Mouse (Mus musculus) layer of hippocampus, postnatal 10 days (tissue): ENCODE data around the gene Meis2. TPM values are rescaled to one million over a fixed set of nuclear protein-coding genes. Genes with fewer than 3 reads are reported as not detected.

Experiments
- DNase-seq, 2 experiments: peaks; one replicate each; pipeline ENCODE4 v3.0.0; 2021; ENCODE audit warnings: low spot score in 2 of 2
- total RNA-seq, 2 experiments: library from RNA; stranded (reverse); gene quantifications; 2 replicates each; pipeline ENCODE4 v1.2.3; 2021

Meis2 gene
- total RNA-seq, 2 experiments from 2014 or later, result 49.6 to 50.6 TPM

DNA sequence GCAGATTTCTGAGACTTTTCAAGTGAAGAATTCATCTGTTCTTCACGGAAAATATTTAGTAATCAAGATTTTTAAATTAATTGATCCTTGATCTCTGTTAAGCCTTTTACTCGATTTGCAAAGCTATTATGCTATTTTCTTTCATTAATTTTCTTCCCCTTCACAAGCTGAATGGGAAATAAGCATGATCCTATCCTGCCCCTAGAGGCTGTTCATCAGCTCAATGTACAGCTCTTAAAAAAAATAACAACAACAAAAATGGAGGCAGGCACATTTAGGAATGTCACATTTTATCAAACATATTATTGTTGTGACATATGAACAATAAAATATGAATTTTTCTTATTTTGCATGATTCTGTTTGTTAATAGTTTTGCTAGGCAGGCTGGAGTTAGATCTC lies 103.5 kb downstream of the Meis2 start:
- no peak for DNase-seq

DNA sequence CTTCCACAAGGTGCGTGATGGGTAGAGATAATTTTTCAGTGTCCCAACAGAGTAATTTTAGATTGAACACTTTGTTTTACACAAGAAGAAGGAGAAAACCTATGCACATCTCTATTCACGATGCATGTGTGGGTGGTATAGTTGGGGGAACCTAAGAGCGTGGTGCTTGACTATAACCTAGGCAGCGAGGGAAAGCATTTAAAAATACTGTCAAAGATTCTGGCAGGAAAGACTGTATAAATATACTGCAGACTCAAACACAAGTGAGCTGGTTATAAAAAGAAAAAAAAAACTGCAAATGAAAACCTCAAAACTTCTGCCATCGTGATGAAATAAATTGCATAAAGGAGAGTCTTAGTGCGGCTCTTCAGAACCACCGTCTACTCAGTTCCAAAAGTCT lies 105.0 kb downstream of the Meis2 start:
- no peak for DNase-seq

DNA sequence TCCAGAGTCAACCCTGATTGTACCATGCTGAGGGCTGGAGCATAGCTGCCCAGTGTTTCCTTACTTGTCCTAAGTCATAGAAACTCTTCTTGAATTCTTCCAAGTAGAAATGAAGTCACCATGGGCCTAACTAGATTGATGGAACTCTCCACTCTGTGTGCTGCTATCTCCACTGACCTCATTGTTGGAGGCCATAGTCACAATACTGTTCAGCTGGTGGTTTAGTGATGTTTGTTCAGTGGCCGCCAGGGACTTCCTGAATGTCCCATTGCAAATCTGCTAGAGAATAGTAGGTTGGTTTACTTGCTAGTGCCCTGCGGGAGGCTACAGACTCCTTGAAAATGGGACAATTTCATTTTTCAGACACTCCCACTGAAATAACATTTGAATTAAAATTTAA lies 108.9 kb downstream of the Meis2 start:
- no peak for DNase-seq

DNA sequence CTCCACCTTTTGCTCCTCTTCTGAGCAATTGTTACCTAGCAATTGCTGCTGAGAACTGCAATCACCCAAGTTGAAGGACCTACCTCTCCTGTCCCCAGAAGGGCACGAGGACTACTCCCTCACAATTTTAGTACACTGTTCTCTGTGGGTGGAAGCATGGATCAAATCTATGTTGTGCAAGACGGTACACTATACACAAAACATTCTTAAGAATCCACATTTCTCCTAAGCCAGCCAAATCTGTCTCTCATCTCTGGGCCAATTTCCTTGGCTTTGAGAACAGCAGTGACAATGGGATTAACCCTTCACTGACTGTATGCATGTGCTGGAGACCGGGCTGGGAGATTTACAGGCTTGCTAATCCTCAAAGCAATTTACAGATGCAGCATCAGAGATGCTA lies 115.0 kb downstream of the Meis2 start:
- no peak for DNase-seq

DNA sequence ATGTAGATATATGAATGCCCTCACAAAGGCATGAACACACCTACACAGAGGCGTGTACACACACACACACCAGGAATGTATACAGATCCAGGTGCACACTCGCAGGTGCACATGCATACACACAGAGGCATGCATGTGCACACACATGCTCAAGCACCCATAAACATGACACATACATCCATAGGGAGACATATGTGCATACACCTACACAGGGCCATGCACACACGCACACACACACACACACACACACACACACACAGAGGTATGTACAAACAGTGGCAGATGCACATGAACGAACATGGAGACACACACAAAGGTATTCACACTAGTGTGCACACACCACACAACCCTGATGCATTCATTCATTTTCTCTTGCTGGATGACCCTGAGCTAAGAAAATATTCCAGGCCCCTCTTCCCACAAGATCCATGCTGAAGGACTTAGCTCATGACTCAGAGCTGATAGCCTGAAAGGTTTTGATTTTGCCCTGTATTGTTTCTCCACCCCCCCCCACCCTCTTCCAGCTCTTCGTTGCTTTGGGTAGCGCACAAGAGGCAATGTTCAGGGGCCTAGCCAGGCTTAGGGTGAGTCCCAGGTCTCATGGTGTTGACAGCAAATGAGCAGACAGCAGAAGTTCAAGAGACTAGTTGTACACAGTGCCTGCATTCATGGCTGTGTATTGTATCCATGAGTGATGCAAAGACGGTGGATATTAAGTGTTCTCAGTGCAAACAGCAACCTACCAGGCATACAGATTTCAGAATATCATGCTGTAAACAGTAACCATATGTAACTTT lies 116.8 kb downstream of the Meis2 start:
- no peak for DNase-seq

DNA sequence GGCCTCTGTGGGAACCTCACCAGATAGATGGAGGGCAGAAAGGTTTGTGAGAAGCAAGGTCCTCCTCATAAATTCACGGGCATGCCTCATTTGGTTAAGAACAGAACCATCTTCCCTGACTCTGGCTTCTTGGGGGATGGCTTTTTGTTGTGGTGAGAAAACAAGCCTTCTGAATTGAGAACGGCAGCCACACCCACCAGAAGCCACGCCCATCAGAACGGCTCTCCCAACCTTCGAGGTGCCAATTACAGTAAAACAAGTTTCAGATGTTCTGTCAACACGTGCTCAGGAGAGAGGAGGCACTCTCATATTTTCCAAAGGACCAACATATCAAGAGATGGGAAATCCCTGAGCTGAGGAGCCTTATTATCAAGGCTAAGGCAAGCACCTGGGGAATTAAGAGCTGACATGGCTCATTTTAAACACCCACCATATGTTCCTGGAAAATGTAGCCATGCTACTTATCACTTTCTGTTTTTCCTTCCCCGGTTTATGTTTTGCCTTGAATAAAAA lies 117.9 kb downstream of the Meis2 start:
- no peak for DNase-seq

DNA sequence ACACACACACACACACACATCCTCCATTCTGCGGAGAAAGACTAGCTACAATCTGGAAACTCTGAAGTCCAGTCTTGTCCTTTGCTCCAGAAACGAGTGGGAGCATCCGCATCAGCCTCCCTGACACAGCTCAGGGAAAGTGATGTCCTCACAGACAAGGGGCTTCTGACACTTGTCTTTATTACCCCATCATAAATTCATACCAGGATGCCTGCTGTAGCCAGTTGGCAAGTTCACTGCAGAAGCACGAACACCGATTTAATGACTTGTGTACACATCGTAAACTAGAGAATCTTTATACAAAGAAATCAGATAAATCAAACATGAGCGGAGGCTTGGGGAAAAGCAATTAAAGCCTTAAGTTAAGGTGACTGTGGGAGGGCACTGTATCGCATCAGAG lies 122.6 kb downstream of the Meis2 start:
- DNase-seq, result no peak

DNA sequence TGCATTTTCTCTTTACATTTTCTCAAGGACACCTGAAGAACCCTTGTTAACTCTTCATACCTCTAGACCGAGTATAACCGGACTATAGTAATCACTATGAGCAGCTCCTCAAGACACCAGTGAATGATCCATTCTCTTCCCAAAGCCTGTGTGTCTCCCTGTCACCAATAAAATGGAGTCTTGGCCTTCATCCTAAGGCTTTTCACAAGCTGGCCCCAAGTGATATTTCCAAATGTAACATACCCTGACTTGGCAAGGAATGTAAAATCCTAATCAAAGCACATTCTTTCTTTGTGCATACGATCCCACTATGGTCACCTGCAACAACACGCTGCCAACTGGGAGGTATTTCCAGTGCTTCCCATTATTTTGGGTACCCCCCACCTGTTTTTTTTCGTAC lies 125.8 kb downstream of the Meis2 start:
- no peak for DNase-seq

DNA sequence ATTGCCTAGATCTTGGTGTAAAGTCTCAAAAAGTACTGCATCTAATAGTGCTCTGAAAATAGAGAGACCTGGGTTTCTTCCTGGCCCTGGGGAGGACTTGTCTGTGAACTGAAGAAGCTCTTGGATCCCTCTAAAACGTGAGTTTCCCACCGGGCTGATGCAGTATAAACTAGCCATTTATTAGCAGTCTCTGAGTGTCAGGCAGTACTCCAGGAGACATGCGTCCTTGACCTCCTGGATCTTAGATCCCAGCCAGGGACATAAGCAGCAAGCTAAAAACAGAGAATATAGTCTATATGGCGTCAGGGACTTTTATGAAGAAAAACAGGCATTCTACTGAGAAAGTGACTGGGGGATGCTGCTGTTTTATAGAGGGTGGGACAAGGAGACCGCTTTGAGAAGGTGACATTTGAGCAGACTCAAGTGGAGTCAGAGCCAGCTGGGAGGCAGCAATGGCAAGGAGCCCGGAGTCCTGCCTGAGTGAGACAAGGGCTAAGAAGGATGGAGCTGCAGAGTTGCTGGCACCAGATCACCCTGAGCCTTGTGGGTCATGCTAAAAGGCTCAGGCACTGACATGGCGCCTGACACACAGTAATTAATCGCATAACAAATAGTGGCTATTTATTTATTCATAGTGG lies 126.6 kb downstream of the Meis2 start:
- peak; percentile 51 to 67 for DNase-seq

DNA sequence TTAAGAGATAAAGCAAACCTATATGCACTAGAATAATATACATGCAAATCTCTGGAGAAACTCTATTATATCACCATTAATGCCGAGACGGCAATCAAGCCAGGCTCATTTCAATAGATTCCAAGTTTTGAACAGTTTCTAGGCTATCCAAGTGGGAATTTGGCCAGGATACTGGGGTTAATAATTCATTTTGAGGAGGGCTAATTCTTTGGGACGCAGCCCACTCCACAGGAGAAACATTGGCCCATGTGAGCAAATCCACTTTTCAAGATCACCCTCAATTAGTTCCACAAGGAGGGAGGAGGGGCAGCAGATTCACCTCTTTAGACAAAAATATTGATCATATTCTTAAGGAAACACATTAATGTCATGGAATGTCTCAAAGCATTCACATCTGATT lies 127.3 kb downstream of the Meis2 start:
- peak in 1 of 2 experiments; percentile 28 for DNase-seq

DNA sequence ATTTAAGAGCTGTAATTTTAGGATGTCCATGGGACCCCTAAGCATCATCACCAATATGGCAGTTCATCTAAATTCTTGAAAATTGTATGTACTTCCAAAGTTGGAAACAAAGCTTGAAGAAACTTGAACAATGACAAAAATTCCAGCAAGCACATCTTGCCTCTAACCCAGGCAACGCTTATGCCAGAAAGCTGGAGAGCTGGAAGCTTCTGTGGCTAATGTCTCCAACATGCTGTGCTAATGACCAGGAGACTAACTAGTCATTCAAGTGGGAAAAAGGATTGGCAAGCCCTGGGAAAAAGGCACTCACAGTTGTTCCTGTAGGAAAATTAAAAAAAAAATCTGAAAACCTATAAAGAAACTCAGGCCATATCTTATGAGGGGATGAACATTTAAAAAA lies 127.7 kb downstream of the Meis2 start:
- peak in 1 of 2 experiments; percentile 15 for DNase-seq

DNA sequence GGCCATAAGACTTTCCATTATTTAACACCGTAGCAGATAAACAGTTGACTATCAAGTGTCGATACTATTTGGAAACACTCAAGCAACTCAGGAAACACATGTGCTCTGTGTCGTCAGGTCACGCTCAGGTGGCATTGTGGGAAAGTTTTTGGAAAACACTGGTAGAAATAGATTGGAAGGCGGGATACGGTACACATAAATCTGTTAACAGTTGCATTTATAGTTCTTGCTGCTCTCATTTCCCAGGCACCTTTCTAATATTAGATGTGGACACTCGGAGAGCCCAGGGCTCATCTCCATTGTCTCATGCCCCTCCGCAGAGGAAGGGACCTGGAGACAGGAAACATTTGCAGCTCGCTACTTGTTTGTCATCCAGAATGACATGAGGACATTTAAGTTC lies 128.9 kb downstream of the Meis2 start:
- no peak for DNase-seq

DNA sequence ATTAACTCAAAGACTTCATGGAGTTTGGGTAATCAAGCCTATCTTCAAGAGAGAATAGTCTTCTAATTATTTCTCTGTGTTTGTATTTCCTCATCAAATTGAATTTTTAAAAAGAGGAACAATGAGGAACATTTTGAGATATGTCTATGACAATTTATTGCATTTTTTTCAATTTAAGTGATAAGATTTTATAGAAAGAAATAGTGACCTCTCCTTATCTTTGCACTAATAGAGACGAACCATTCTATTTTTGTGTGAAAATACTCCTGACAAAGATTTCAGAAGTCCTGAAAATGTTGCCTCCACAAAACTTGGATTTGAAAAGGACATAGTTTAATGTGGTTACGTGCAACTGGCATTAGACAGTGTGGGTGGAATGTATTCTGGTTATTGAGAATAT lies 131.3 kb downstream of the Meis2 start:
- no peak for DNase-seq

DNA sequence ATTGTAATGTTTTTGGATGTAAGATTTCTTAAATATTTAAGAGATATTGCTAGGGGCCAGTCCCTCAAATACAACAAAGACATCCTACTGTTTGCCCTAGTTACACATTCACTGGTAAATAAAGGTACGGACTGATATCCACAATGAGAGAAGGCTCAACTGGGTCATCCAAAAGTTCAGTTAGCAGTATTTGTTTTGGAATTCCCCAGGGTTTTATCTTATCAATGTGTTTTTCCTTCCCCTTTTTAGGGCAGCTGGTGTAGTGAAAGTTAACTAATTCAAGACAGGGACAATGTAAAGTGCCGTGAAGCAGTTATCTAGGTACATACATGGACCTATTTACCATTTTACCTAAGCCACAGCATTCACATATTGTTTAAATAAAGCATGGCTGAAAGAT lies 132.4 kb downstream of the Meis2 start:
- no peak for DNase-seq

DNA sequence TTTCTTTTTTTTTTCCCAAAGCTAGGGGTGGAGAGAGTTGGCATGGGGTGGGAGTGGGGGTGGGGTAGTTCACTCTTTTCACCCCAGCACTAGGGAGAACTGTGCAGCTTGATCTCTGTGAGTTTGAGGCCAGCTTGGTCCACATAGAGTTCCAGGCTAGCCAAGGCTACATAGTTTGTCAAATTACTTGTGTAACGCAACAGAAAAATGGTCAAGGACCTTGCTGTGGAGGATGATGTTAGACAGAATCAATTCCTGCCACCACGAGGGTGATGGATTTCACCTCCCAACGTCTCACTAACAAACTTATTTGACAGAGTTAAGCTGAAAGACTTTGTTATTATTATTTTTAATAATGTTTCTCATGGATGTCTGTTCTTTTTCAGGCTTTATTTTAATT lies 139.9 kb downstream of the Meis2 start:
- DNase-seq, result no peak

DNA sequence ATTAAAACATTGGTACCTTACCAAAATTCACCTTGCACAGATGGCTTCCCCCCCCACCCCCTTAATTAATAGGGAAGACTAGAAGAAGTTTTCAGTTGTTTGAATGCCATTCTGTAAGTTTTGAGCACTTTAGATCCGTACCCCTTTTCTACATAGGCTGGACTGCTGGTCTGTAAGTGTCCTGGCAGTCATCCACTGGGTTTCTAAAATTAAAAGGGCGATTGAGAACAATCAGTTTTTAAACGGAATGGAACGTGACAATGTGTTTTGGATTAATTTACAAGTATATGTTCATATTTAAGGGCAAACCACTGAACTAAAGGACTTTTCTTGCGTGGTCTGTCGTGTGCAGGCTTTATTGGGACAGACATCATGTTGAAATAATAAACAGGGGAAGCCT lies 141.2 kb downstream of the Meis2 start:
- no peak for DNase-seq

DNA sequence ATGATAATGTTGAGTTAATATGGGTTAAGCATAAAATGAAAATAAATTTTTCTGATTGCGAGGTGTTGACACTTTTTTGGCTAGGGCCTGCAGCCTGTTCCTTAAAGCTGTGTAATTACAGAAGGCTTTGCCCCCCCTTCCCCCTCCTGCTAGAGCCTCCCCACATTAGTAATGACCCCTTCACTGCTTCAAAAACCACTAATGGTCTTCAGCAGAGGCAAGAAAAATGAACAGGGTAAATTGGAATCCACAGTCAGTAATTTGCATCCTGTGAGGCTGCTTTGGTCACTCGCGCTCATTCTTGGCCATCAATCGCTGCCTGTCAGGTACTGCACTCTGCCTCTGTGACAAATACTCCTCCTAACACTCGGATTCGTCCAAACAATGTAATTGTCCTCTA lies 142.4 kb downstream of the Meis2 start:
- no peak for DNase-seq

DNA sequence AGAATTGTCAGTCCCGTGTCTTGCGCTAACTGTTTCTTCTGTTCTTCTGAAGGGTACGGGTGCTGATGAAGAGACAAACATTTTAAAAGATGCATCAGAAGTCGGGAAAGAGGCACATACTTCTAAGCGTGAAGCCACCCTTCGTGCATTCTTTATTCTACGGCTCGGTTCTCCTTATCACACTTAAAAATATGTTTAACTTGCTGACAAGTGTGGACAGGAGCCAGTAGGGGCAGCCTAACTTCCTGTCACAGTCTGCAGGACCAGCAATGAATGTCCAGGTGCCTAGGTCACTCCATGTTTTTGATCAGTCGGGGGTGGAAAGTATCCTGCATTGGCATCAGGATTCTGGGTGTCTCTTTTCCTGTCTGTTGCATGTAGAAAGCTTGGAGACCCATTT lies 144.0 kb downstream of the Meis2 start:
- no peak for DNase-seq

DNA sequence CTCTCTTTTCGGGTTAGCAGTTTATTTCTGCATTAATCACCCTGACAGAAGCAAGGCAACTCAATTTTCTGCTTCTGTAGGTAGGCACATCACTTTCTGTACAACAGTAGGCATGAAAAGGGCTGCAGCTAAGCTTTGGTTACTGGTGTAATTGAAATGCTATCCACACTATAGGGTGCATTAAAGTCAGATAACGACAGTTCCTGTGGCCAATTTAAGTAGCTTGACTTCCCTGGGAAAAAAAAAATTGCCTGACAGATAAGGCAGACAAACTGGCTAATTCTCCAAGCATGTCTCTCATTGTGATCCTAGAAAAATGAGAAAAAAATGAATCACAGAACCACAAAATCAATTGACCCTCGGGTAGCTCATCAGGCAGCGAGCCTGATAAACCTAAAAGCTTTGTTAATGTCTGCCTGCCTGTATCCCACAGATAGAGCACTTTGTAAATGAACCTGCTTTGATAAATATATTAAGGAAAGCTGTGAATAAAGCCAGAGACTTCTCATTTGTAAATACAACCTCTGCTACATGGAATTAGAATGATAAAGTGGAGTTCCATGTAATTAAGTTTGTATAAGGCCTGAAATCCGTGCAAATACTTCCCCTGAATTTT lies 145.2 kb downstream of the Meis2 start:
- no peak for DNase-seq

DNA sequence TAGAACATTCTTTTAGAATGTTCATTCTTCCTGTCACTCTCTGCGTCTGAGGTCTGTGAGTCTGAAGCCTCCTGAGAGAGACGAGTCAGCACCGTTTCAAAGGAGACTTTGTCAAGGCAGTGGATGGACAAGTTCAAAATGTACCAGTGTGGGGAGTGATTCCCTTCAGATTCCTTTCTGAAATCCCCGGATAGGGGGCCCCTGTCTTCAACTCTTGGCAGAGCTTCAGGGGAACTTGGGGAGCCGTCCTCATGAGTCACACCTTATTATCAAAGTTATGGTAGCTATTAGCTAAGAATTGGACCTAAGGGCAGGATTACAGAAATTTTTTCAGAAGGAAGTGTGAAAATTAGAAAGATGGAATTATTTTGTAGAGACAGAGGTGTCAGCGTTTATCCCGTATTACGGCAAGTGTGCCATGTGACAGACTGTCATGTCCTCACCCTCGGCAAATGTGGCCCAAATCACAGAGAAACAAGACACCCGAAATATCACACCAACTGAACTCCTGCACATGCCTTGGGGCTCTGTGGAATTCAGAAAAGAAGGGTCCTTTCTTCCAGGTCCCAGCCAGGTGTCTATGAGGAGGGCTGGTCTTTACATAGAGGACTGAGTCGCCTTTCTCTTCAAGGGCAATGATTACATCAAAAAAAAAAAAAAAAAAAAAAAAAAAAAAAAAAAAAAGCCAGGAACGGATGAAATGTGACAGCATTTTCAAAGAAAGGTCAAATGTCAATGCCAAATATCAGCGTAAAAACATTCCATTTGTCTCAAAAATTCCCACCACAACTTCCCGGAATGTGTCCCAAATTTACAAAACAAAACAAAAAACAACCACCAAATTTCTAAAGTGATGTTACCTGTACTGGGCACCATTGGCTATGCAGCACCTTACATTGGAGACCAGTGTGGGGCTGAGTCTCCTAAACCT lies 146.2 kb downstream of the Meis2 start:
- DNase-seq, result no peak

DNA sequence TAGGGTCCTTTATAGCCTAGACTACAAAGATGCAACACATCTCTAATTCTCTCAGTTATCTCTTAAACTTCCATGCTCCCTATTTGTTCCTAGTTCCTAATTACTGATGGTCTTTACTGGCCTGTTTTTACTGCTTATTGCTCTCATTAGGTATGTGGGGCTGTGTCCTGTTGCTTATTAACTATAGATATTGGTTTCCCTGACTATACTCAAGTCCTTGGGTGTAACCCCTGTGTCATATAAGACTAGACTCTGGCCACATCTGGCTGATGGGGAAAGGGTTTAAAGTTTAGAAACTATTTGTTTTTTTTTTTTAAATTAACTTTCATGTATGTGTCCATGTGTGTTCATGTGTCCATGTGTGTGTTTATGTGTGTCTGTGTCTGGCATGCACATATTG lies 147.1 kb downstream of the Meis2 start:
- DNase-seq, result no peak
